Mouse (Mus musculus): ENCODE results near the gene Lrp3.
"Not testable (repeated sequence)": the region's sequence is repeated elsewhere in the genome, so short reads cannot be mapped to it uniquely, and the experiment has no call there.

DNA sequence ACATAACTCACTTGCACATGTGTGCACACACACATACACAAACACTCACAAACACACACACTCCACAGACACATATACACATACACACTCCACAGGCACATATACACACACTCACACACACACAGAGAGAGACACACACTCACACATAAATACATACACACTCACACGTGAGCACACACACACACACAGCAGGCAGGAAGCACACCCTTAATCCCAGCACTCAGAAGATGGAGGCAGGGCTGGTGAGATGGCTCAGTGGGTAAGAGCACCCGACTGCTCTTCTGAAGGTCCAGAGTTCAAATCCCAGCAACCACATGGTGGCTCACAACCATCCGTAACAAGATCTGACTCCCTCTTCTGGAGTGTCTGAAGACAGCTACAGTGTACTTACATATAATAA lies 22.6 kb upstream of the Lrp3 start:
- not testable (repeated sequence) for TF ChIP-seq POLR2A, CTCF (IDR thresholded peaks at IDR 0.05; ENCODE audit: extremely low read depth, insufficient read depth, low read length)

All from cortical plate, adult 2 months (tissue).